Mouse (Mus musculus): ENCODE results near the gene Dner.

DNA sequence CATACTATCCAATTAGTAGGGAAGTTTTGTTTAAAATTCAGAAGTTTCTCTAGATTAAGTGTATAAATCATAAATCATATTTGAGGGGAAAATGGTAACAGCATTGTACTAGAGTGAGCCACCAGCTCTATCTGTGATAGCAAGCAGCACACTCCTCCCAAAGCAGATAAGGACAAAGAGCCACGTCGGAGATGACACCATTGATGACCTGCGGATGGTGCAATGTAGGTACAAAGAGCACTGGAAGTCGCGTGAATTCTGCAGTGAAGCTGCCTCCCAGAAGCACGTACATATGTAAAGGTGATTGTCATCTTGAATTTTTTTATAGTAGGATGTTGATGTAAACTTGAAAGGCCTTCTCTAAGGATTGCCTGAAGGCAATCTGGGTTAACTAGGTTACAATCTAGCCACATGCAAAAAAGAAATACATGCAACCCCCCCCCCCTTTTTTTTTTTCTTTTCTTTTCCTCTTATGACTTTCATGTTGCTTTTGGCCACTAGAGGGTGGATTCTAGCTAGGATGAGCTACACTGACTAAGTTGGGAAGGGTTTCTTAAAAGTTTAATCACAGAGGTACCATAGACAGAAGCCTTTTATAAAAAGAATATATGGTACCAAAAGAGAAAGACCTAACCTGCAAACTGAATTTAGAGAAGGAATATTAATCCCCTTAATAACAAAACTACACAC, 262.6 kb downstream of the Dner start:
- TF ChIP-seq ZC3H11A (IDR thresholded peaks at IDR 0.05; ENCODE audit: borderline replicate concordance, low read depth, low read length), result no peak
- no peak for TF ChIP-seq MAFK (IDR thresholded peaks at IDR 0.05; ENCODE audit: insufficient read depth, low read depth, low read length)
- TF ChIP-seq HCFC1 (IDR thresholded peaks at IDR 0.05; ENCODE audit: borderline replicate concordance, insufficient read depth, low read length), result no peak

Measured in ES-E14 (cell line).